Mouse (Mus musculus) megakaryocyte, embryonic 14.5 days (primary cell): ENCODE results near the gene Tmem79.

Source experiments
- FLI1 ChIP-seq: IDR thresholded peaks from 2 replicates; pipeline ENCODE4 v1.6.1; 2012; ENCODE audit warnings: low read length, inconsistent platforms, mixed read lengths
- GATA1 ChIP-seq: IDR thresholded peaks from 3 replicates; pipeline ENCODE4 v1.6.1; 2012; ENCODE audit warnings: mixed read lengths, low read length, inconsistent platforms, borderline replicate concordance

- TF ChIP-seq FLI1 (no peak), GATA1 (no peak)
These were observed 7.0 kb downstream of the Tmem79 start for GRCm38 (mm10) chr3:88328956-88329355.
